Mouse (Mus musculus): ENCODE measurements around the gene Usp21.

- TF ChIP-seq CTCF (conservative IDR thresholded peaks at IDR 0.05; ENCODE audit: low read length) (peak; percentile 87), POU5F1 (IDR thresholded peaks at IDR 0.05; ENCODE audit: borderline replicate concordance, low read length) (no peak), NANOG (IDR thresholded peaks at IDR 0.05; ENCODE audit: borderline replicate concordance, low read length) (no peak)
Measured at GRCm38 (mm10) chr1:171238463-171238862, 49.3 kb downstream of the Usp21 start.

Measured in E14TG2a.4 (cell line).